Mouse (Mus musculus) hindbrain, embryonic 11.5 days (tissue): ENCODE measurements around the gene Acaa1a. TPM values are rescaled to one million over a fixed set of nuclear protein-coding genes. Genes with fewer than 3 reads are reported as not detected.
"Not testable (repeated sequence)": the region's sequence is repeated elsewhere in the genome, so short reads cannot be mapped to it uniquely, and the experiment has no call there.

Experiments used
- ATAC-seq: fragments of 200-750 bp; cut with Nextera tagmentation; 2 replicates; pipeline ENCODE4 v1.8.0; 2017; ENCODE audit warnings: mild to moderate bottlenecking, moderate TSS enrichment, moderate library complexity; ENCODE audit not compliant: low FRiP score
- DNase-seq: peaks from one replicate; pipeline ENCODE4 v3.0.0-alpha.2; 2015; ENCODE audit warnings: low spot score
- H3K27ac ChIP-seq: fragments of 300-500 bp; sonication (generic); 2 replicates; pipeline ENCODE4 v1.5.1; 2014; ENCODE audit warnings: mild to moderate bottlenecking, low read depth, low read length
- H3K27me3 ChIP-seq: fragments of 300-500 bp; sonication (generic); 2 replicates; pipeline ENCODE4 v1.6.1; 2014; ENCODE audit warnings: mild to moderate bottlenecking, low read length, moderate library complexity, mixed read lengths; ENCODE audit not compliant: control insufficient read depth, insufficient read depth
- H3K36me3 ChIP-seq: fragments of 300-500 bp; sonication (generic); 2 replicates; pipeline ENCODE4 v1.6.1; 2014; ENCODE audit warnings: mild to moderate bottlenecking, low read length, moderate library complexity, mixed read lengths; ENCODE audit not compliant: control insufficient read depth, insufficient read depth
- H3K4me1 ChIP-seq: fragments of 300-500 bp; sonication (generic); replicated peaks from 2 replicates; pipeline ENCODE4 v1.6.1; 2014; ENCODE audit warnings: low read length, mixed read lengths; ENCODE audit not compliant: control insufficient read depth, insufficient read depth
- H3K4me2 ChIP-seq: fragments of 300-500 bp; sonication (generic); replicated peaks from 2 replicates; pipeline ENCODE4 v1.6.1; 2014; ENCODE audit warnings: mild to moderate bottlenecking, low read depth, low read length
- H3K4me3 ChIP-seq: fragments of 300-500 bp; sonication (generic); 2 replicates; pipeline ENCODE4 v1.5.1; 2014; ENCODE audit warnings: low read depth, low read length
- H3K9ac ChIP-seq: fragments of 300-500 bp; sonication (generic); 2 replicates; pipeline ENCODE4 v1.6.1; 2014; ENCODE audit warnings: low read depth, low read length
- H3K9me3 ChIP-seq: fragments of 300-500 bp; sonication (generic); 2 replicates; pipeline ENCODE4 v1.6.1; 2016; ENCODE audit warnings: low read length; ENCODE audit not compliant: control insufficient read depth
- WGBS: fragments of 180-500 bp; shearing (Covaris S2); extraction: QIAGEN DNeasy Blood & Tissue Kit; methylation state at CpG from one replicate; pipeline ENCODE4 v1.1.7; 2014; 5-methylcytosine and 5-hydroxymethylcytosine counted together
- polyA plus RNA-seq: library from polyadenylated mRNA; unstranded; fragments of >200 nt; fragmentation: Nextera tagmentation; extraction: Ambion mirVana; gene quantifications from 2 replicates; pipeline ENCODE4 v1.2.1, GENCODE M21; 2014

Acaa1a gene
- polyA plus RNA-seq, 1 experiment from 2014 or later = 55.2 TPM

DNA sequence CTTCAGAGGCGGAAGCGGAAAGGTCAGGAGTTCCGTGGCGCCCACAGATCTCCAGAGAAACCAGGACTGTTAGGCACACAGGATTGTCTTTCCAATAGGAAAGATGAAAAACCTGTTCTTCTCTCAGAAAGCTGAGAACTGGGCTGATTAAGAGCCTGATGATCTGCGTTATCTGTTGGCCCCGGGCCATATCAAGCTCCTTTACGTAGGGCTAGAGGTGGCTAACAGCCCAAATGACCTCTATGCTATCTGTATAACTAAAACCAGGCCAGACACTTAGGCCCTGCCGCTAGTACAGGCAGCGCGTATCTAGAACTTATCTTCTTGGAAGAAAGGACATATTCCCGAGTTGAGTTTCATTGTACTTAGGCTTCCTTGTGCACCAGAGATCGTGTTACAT, 23.8 kb downstream of the Acaa1a start:
- Histone ChIP-seq H3K4me2 (no peak overlapping the region), H3K36me3 (no peaks in the 10 kb centered on the region), H3K9me3 (no peaks in the 10 kb centered on the region), H3K27ac (no peak overlapping the region), H3K9ac (no peak overlapping the region), H3K4me3 (no peak overlapping the region), H3K4me1 (no peaks in the 10 kb centered on the region), H3K27me3 (no peaks in the 10 kb centered on the region)
- ATAC-seq (no peak), DNase-seq (no peak)
- 89% methylated on average over 12 of the region's 12 CpGs for WGBS

- Histone ChIP-seq H3K9me3 (no peaks in the 10 kb centered on the region), H3K9ac (no peak within 1 kb of the TSS), H3K27ac (no peak within 1 kb of the TSS), H3K4me1 (no peaks in the 10 kb centered on the region), H3K36me3 (no peaks in the 10 kb centered on the region), H3K4me3 (no peak within 1 kb of the TSS), H3K4me2 (no peak within 1 kb of the TSS), H3K27me3 (no peaks in the 10 kb centered on the region)
- ATAC-seq (no peak), DNase-seq (no peak)
- 82% methylated on average over 7 of the region's 7 CpGs for WGBS
Observed at GRCm38 (mm10) chr9:119365284-119365683, 25.8 kb downstream of the Acaa1a start, which contains the start of gene Slc22a14. Slc22a14 (minus strand) TSS chr9:119365553.

- no peak for DNase-seq
- Histone ChIP-seq H3K9me3 (no peaks in the 10 kb centered on the region), H3K4me2 (no peak overlapping the region), H3K36me3 (no peaks in the 10 kb centered on the region), H3K27me3 (no peaks in the 10 kb centered on the region), H3K4me3 (no peak overlapping the region), H3K27ac (no peak overlapping the region), H3K4me1 (no peaks in the 10 kb centered on the region), H3K9ac (no peak overlapping the region)
- 94% methylated on average over 3 of the region's 3 CpGs for WGBS
- ATAC-seq = no peak
Observed at GRCm38 (mm10) chr9:119368367-119368766, 28.9 kb downstream of the Acaa1a start.

DNA sequence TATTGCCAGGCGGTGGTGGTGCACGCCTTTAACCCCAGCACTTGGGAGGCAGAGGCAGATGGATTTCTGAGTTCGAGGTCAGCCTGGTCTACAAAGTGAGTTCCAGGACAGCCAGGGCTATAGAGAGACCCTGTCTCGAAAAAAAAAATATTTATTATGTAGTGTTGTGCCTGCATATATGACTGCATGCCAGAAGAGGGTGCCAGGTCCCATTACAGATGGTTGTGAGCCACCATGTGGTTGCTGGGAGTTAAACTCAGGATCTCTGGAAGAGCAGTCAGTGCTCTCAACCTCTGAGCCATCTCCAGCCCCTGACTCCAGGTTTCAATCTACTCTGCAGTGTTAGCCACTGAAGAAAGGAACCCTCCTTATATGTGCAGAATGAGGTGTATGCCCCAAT, 31.3 kb downstream of the Acaa1a start:
- H3K4me1 ChIP-seq, H3K36me3 ChIP-seq, ATAC-seq, H3K9me3 ChIP-seq, H3K4me3 ChIP-seq, H3K4me2 ChIP-seq, H3K9ac ChIP-seq, H3K27me3 ChIP-seq, H3K27ac ChIP-seq, DNase-seq: not testable (repeated sequence)
- 86% methylated on average over 4 of the region's 4 CpGs for WGBS

DNA sequence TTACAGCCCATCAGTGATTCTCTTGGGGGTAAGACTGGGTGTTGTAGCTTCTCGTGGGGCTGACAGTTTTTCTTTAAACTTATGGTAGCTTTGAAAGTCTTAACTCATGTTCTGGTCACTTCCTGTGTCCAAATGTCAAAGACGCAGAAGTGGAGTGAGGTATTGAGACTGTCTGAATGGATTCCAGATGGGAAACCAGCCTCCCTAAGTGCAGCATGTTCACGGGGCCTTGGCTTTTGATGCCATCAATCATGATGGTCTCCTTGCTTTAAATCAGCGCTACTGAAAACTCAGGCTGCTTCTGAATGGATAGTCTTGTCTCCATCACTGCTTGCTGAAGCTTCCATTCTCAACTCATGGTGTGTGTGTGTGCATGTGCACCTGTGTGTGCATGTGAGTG, 31.8 kb downstream of the Acaa1a start:
- 63% methylated on average over 4 of the region's 4 CpGs for WGBS
- Histone ChIP-seq H3K36me3 (no peaks in the 10 kb centered on the region), H3K27ac (no peak overlapping the region), H3K4me2 (no peak overlapping the region), H3K4me3 (no peak overlapping the region), H3K9ac (no peak overlapping the region), H3K27me3 (no peaks in the 10 kb centered on the region), H3K4me1 (no peaks in the 10 kb centered on the region), H3K9me3 (no peaks in the 10 kb centered on the region)
- DNase-seq (no peak), ATAC-seq (no peak)

GRCm38 (mm10) chr9:119375008-119375407, 35.5 kb downstream of the Acaa1a start:
- no peak for ATAC-seq
- no peak overlapping the region for H3K4me3 ChIP-seq
- no peaks in the 10 kb centered on the region for H3K4me1 ChIP-seq
- 59% methylated on average over 3 of the region's 3 CpGs for WGBS
- no peaks in the 10 kb centered on the region for H3K36me3 ChIP-seq
- no peak overlapping the region for H3K27ac ChIP-seq
- H3K4me2 ChIP-seq = no peak overlapping the region
- H3K9ac ChIP-seq = no peak overlapping the region
- no peaks in the 10 kb centered on the region for H3K9me3 ChIP-seq
- H3K27me3 ChIP-seq = no peaks in the 10 kb centered on the region
- no peak for DNase-seq

DNA sequence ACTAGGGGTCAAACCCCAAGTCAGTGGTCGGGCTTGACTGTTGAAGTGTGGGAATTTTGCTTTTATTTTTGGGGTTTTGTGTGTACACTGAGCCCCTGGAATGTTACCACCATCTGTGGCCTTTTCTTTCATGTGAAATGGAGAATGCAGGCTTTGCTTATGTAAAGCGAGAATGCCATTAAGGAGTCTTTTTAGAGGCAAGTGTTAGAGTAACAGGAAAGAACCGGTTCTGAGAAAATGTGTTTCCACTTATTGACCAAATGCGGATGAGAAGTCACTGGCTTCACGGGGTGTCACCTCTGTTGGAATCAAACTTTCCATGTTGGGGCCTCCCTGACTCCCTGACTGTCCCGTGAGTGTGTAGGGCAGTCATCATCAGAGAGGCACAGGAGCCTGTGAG, 36.1 kb downstream of the Acaa1a start:
- no peak for DNase-seq
- no peaks in the 10 kb centered on the region for H3K4me1 ChIP-seq
- H3K27ac ChIP-seq = no peak overlapping the region
- no peak for ATAC-seq
- no peaks in the 10 kb centered on the region for H3K36me3 ChIP-seq
- 57% methylated on average over 6 of the region's 6 CpGs for WGBS
- no peaks in the 10 kb centered on the region for H3K27me3 ChIP-seq
- no peak overlapping the region for H3K4me2 ChIP-seq
- no peak overlapping the region for H3K9ac ChIP-seq
- H3K4me3 ChIP-seq = no peak overlapping the region
- H3K9me3 ChIP-seq = no peaks in the 10 kb centered on the region

GRCm38 (mm10) chr9:119378231-119378630, 38.8 kb downstream of the Acaa1a start:
- no peaks in the 10 kb centered on the region for H3K4me1 ChIP-seq
- no peaks in the 10 kb centered on the region for H3K36me3 ChIP-seq
- no peak overlapping the region for H3K27ac ChIP-seq
- ATAC-seq (no peak), DNase-seq (no peak)
- H3K9me3 ChIP-seq = no peaks in the 10 kb centered on the region
- no peak overlapping the region for H3K4me2 ChIP-seq
- no peak overlapping the region for H3K9ac ChIP-seq
- no peak overlapping the region for H3K4me3 ChIP-seq
- no peaks in the 10 kb centered on the region for H3K27me3 ChIP-seq
- 86% methylated on average over 4 of the region's 4 CpGs for WGBS

GRCm38 (mm10) chr9:119382603-119383002, 43.1 kb downstream of the Acaa1a start:
- ATAC-seq = no peak
- WGBS = 63% methylated on average over 6 of the region's 6 CpGs
- no peak overlapping the region for H3K27ac ChIP-seq

More at GRCm38 (mm10) chr9:119382603-119383002, 43.1 kb downstream of the Acaa1a start:
- Histone ChIP-seq H3K27me3 (no peaks in the 10 kb centered on the region), H3K4me2 (no peak overlapping the region), H3K4me3 (no peak overlapping the region), H3K9ac (no peak overlapping the region), H3K4me1 (no peaks in the 10 kb centered on the region), H3K36me3 (no peaks in the 10 kb centered on the region), H3K9me3 (no peaks in the 10 kb centered on the region)
- no peak for DNase-seq
